In the genomic region with DNA sequence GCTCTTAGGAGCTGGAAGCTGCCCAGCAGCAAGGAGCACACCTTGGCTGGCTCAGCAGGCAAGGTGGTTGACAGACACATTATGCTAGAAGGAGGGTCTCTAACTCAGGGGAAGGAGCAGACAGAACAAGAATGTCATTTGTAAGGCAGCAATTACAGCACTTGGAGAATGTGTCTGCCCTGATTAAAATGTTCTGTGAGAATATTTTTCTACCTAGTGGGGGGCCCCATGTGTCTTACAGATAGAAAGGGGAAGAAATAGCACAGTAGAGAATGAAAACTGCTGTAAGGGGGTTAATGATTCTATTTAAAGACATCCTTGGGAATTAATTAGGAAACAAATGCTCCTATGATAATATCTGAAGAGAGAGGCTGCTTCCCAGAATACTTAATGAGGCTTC, we compare ENCODE assay signal across 13 mouse cellular contexts.
DNase-seq lines count a peak whose midpoint lies in the region; ATAC-seq lines count a peak whose summit lies in the region.
"Had no signal": no experiment of that assay in that cellular context is flagged by ENCODE, and none has a peak within 500 bp of the region (broad histone marks: within the 10 kb centered on the region; RNA-seq: fewer than 3 reads in every experiment).

No protein-coding gene starts in this region.

- H3K4me3 ChIP-seq in heart, embryonic 15.5 days = no peak overlapping the region
- no peak overlapping the region for H3K4me3 ChIP-seq in embryonic facial prominence, embryonic 10.5 days
- H3K4me3 ChIP-seq in hindbrain, embryonic 10.5 days = no peak overlapping the region
- H3K4me3 ChIP-seq in midbrain, embryonic 14.5 days (replicated peaks; ENCODE audit: low read depth, low read length) = no peak overlapping the region

- no peaks in the 10 kb centered on the region for H3K9me3 ChIP-seq in heart, embryonic 15.5 days (replicated peaks)
- no peaks in the 10 kb centered on the region for H3K9me3 ChIP-seq in embryonic facial prominence, embryonic 10.5 days
- H3K9me3 ChIP-seq in hindbrain, embryonic 10.5 days = no peaks in the 10 kb centered on the region
- H3K9me3 ChIP-seq in midbrain, embryonic 14.5 days (ENCODE audit: control insufficient read depth, low read length) = no peaks in the 10 kb centered on the region

- H3K4me2 ChIP-seq in heart, embryonic 15.5 days = peak overlapping the region; percentile 12; the same call in 1 of the 2 replicates
- H3K4me2 ChIP-seq in midbrain, embryonic 14.5 days (ENCODE audit: low read length) = no peak overlapping the region

- 0 out of 2 replicates have a peak, but pooled peaks have one; percentile 11 for ATAC-seq in heart, embryonic 15.5 days (replicated peaks; ENCODE audit: insufficient number of reproducible peaks, insufficient read depth, low FRiP score, low read depth)
- ATAC-seq in midbrain, embryonic 14.5 days (ENCODE audit: low FRiP score, low TSS enrichment) = no peak
- ATAC-seq: Patski had no signal

- H3K36me3 ChIP-seq in heart, embryonic 15.5 days = no peaks in the 10 kb centered on the region
- no peaks in the 10 kb centered on the region; the same call in 1 of the 2 replicates for H3K36me3 ChIP-seq in embryonic facial prominence, embryonic 10.5 days (replicated peaks)
- H3K36me3 ChIP-seq in hindbrain, embryonic 10.5 days = no peaks in the 10 kb centered on the region
- H3K36me3 ChIP-seq in midbrain, embryonic 14.5 days (ENCODE audit: control insufficient read depth, insufficient read depth, low read length) = no peaks in the 10 kb centered on the region

- no peak overlapping the region for H3K9ac ChIP-seq in heart, embryonic 15.5 days
- no peak overlapping the region for H3K9ac ChIP-seq in midbrain, embryonic 14.5 days (replicated peaks; ENCODE audit: low read length)

- no peaks in the 10 kb centered on the region for H3K27me3 ChIP-seq in heart, embryonic 15.5 days
- H3K27me3 ChIP-seq in embryonic facial prominence, embryonic 10.5 days (replicated peaks; ENCODE audit: low read depth, poor library complexity, severe bottlenecking) = no peaks in the 10 kb centered on the region
- no peaks in the 10 kb centered on the region for H3K27me3 ChIP-seq in hindbrain, embryonic 10.5 days (ENCODE audit: insufficient read depth, poor library complexity, severe bottlenecking)
- no peaks in the 10 kb centered on the region for H3K27me3 ChIP-seq in midbrain, embryonic 14.5 days (ENCODE audit: control insufficient read depth, insufficient read depth, low read length)
- H3K27me3 ChIP-seq: Patski had no signal

- peak overlapping the region; percentile 96 for H3K27ac ChIP-seq in heart, embryonic 15.5 days
- H3K27ac ChIP-seq in embryonic facial prominence, embryonic 10.5 days (replicated peaks) = 0 out of 2 replicates have a peak overlapping the region, but pooled peaks have one; percentile 44
- 0 out of 2 replicates have a peak overlapping the region, but pooled peaks have one; percentile 4 for H3K27ac ChIP-seq in hindbrain, embryonic 10.5 days
- peak overlapping the region; percentile 81 for H3K27ac ChIP-seq in midbrain, embryonic 14.5 days (replicated peaks; ENCODE audit: low read depth, low read length)

- no peak for DNase-seq in heart, adult 8-10 months (ENCODE audit: low spot score)
- DNase-seq in embryonic facial prominence, embryonic 10.5 days (ENCODE audit: low spot score) = no peak
- no peak for DNase-seq in hindbrain, embryonic 10.5 days (ENCODE audit: low spot score)
- DNase-seq in midbrain, embryonic 14.5 days = peak; percentile 50
- no peak for DNase-seq in thymus, postnatal 14 days
- DNase-seq in layer of hippocampus, postnatal 25 days (ENCODE audit: extremely low spot score in 1 of 2, low spot score in 1 of 2) = no peak
- no peak for DNase-seq in ovary, postnatal 36 days (ENCODE audit: low spot score)
- DNase-seq: adrenal gland, postnatal 10 days; cerebellum, adult 11-12 months; gastrocnemius, postnatal 36 days; lung, postnatal 36 days had no signal

- H3K4me1 ChIP-seq in heart, embryonic 15.5 days (replicated peaks) = peaks cover 67% of the 10 kb centered on the region
- H3K4me1 ChIP-seq in embryonic facial prominence, embryonic 10.5 days = peaks cover 25% of the 10 kb centered on the region
- H3K4me1 ChIP-seq in hindbrain, embryonic 10.5 days (replicated peaks) = peaks cover 18% of the 10 kb centered on the region
- H3K4me1 ChIP-seq in midbrain, embryonic 14.5 days (ENCODE audit: control insufficient read depth, insufficient read depth, low read length) = peaks cover 25% of the 10 kb centered on the region

Comparison
In these comparisons a context has a peak if more than half of its experiments do, and no peak if none do; other contexts are left out.
1. H3K27ac ChIP-seq: peak in every context shown above with its lines; median percentile 96 in heart, embryonic 15.5 days; 81 in midbrain, embryonic 14.5 days; 44 in embryonic facial prominence, embryonic 10.5 days; 4 in hindbrain, embryonic 10.5 days.